ENCODE assay signal across 9 mouse cellular contexts in genomic region chr1:193201383-193201778, GRCm38 (mm10). TPM values are rescaled to one million over a fixed set of nuclear protein-coding genes. Genes with fewer than 3 reads are reported as not detected.
A peak's percentile ranks its signal among the peaks of the same experiment; 100 is the strongest.
DNase-seq lines count a peak whose midpoint lies in the region; ATAC-seq and TF ChIP-seq lines count a peak whose summit lies in the region.
"Had no signal": no experiment of that assay in that cellular context is flagged by ENCODE, and none has a peak within 500 bp of the region (broad histone marks: within the 10 kb centered on the region; RNA-seq: fewer than 3 reads in every experiment).

Gene Traf3ip3 (minus strand): TSS chr1:193201703.

- peak; percentile 41 for TF ChIP-seq POLR2A in spleen, adult 2 months (IDR thresholded peaks at IDR 0.05; ENCODE audit: low read depth, low read length)

- peak within 1 kb of the TSS; percentile 85 for H3K4me3 ChIP-seq in spleen, adult 2 months (ENCODE audit: extremely low read depth, insufficient read depth, insufficient read length)
- H3K4me3 ChIP-seq: midbrain, embryonic 10.5 days had no signal

- DNase-seq in gastrocnemius, postnatal 4 days (ENCODE audit: low spot score in 2 of 2) = no peak
- DNase-seq in gastrocnemius, postnatal 14 days = no peak
- peak; percentile 64 to 66 for DNase-seq in lung, adult 18-20 months
- DNase-seq in spleen, adult 2 months (ENCODE audit: low read depth in 1 of 2, low spot score in 2 of 2) = peak; percentile 87 to 93
- DNase-seq in cerebellum, adult 9-11 months = no peak
- DNase-seq in left cerebral cortex, adult 18-20 months (ENCODE audit: low spot score in 2 of 2) = no peak
- no peak for DNase-seq in kidney, postnatal 25 days

- peaks cover 23% of the 10 kb centered on the region; the same call in 1 of the 2 replicates for H3K4me1 ChIP-seq in spleen, adult 2 months (ENCODE audit: control insufficient read depth, insufficient read depth, insufficient read length)
- H3K4me1 ChIP-seq: midbrain, embryonic 10.5 days had no signal

- peak within 1 kb of the TSS; percentile 99 for H3K27ac ChIP-seq in spleen, adult 2 months (ENCODE audit: insufficient read depth, low read length)
- H3K27ac ChIP-seq: midbrain, embryonic 10.5 days had no signal

- no peaks in the 10 kb centered on the region for H3K27me3 ChIP-seq in spleen, adult 2 months (ENCODE audit: control insufficient read depth, insufficient read depth, low read length)

- TF ChIP-seq CTCF in spleen, adult 2 months (IDR thresholded peaks at IDR 0.05; ENCODE audit: extremely low read depth, insufficient read depth, insufficient read length, insufficient replicate concordance) = no peak

- WGBS in spleen, adult 2 months = 4% methylated on average over 5 of the region's 5 CpGs

- intact Hi-C loops in gastrocnemius, postnatal 14 days (cut with DNase I; ENCODE audit: low total_unique reads) = loop anchor here (10.0 kb wide), 1 partner anchor 113 kb away; no protein-coding TSS in a partner anchor

- ATAC-seq in activated CD4-positive, CD25-positive, alpha-beta regulatory T cell, adult 4 months = peak; percentile 92

- H3K36me3 ChIP-seq in spleen, adult 2 months (ENCODE audit: control insufficient read depth, insufficient read depth, low read length) = peaks cover 26% of the 10 kb centered on the region
- H3K36me3 ChIP-seq: midbrain, embryonic 10.5 days had no signal

RNA-seq across cellular contexts. Expression of gene Traf3ip3, which starts in this region (rescaled TPM):
- total RNA-seq in gastrocnemius, postnatal 4 days (2021) = 10 to 100 TPM; 77.1 to 86.9 TPM
- total RNA-seq in gastrocnemius, postnatal 14 days (2021) = 1 to 10 TPM; 6.0 to 8.4 TPM
- polyA plus RNA-seq in activated CD4-positive, CD25-positive, alpha-beta regulatory T cell, adult 4 months (2017; shearing (Covaris generic)) = 100 to 1,000 TPM; 269 to 282 TPM
- polyA plus RNA-seq in spleen, adult 2 months (2012; rRNA removed) = 62.7 and 62.8 TPM in 2 replicates
- total RNA-seq in left cerebral cortex, adult 18-20 months (2021) = 1 to 10 TPM; 1.7 to 1.9 TPM

Comparison
In these comparisons a context has a peak if more than half of its experiments do, and no peak if none do; other contexts are left out.
1. RNA of gene Traf3ip3 (total RNA-seq): 77.1 to 86.9 TPM in gastrocnemius, postnatal 4 days; 6.0 to 8.4 TPM in gastrocnemius, postnatal 14 days and 1.7 to 1.9 TPM in left cerebral cortex, adult 18-20 months; every median in the first group is over 4 times any median in the second.
2. DNase-seq: peak in lung, adult 18-20 months (2 of 2) and spleen, adult 2 months (2 of 2); none in gastrocnemius, postnatal 4 days (0 of 2), gastrocnemius, postnatal 14 days (single experiment), cerebellum, adult 9-11 months (single experiment), left cerebral cortex, adult 18-20 months (0 of 2) and kidney, postnatal 25 days (0 of 2).